Mouse (Mus musculus) layer of hippocampus, postnatal 25 days (tissue): Measurements from ENCODE around the gene Mbip. TPM values are rescaled to one million over a fixed set of nuclear protein-coding genes. Genes with fewer than 3 reads are reported as not detected.

Experiments used
- DNase-seq, 2 experiments: peaks; one replicate each; pipeline ENCODE4 v3.0.0; 2022; ENCODE audit warnings: mixed read lengths in 2 of 2, low spot score in 1 of 2; ENCODE audit errors: extremely low spot score in 1 of 2
- total RNA-seq, 2 experiments: library from RNA; stranded (reverse); gene quantifications; 2 replicates each; pipeline ENCODE4 v1.2.3; 2021

Gene Mbip
- total RNA-seq, 2 experiments from 2014 or later, result 18.7 to 30.9 TPM

GRCm38 (mm10) chr12:56296524-56296923, 49.2 kb downstream of the Mbip start:
- no peak for DNase-seq

GRCm38 (mm10) chr12:56295160-56295559, 50.5 kb downstream of the Mbip start:
- no peak for DNase-seq

GRCm38 (mm10) chr12:56288548-56288947, 57.1 kb downstream of the Mbip start:
- DNase-seq, result no peak

GRCm38 (mm10) chr12:56286828-56287227, 58.9 kb downstream of the Mbip start:
- DNase-seq, result no peak

- DNase-seq, result no peak
These were observed 61.5 kb downstream of the Mbip start for GRCm38 (mm10) chr12:56284210-56284609.

- DNase-seq, result no peak
These were observed 64.0 kb downstream of the Mbip start for GRCm38 (mm10) chr12:56281649-56282048.

Other genes starting within 250 kb of the Mbip start
- gene Nkx2-1, start 191.0 kb upstream of the Mbip start, total RNA-seq, result under 1 TPM; 0.27 to 0.42 TPM